Mouse (Mus musculus): Measurements from ENCODE around the gene Tmem229a.

GRCm38 (mm10) chr6:24966010-24966682 is 10.0 kb upstream of the Tmem229a start:
- TF ChIP-seq CTCF (IDR thresholded peaks at IDR 0.05; ENCODE audit: borderline replicate concordance, extremely low read depth, insufficient read depth, insufficient read length): no peak
- TF ChIP-seq POLR2A (IDR thresholded peaks at IDR 0.05; ENCODE audit: borderline replicate concordance, extremely low read depth, insufficient read depth, insufficient read length, poor library complexity, severe bottlenecking): no peak
